In genomic region chr1:40164331-40164730, GRCm38 (mm10) we compare ENCODE assay signal across 35 mouse cellular contexts.
"Had no signal": no experiment of that assay in that cellular context is flagged by ENCODE, and none has a peak within 500 bp of the region (broad histone marks: within the 10 kb centered on the region; RNA-seq: fewer than 3 reads in every experiment).

No protein-coding gene starts in this region.

- H3K4me1 ChIP-seq: heart, embryonic 13.5 days; heart, embryonic 15.5 days; hindbrain, embryonic 10.5 days; hindbrain, embryonic 12.5 days; hindbrain, embryonic 13.5 days; hindbrain, embryonic 15.5 days; intestine, embryonic 15.5 days; kidney, embryonic 15.5 days had no signal

- ATAC-seq: hindbrain, embryonic 16.5 days; hindbrain, postnatal 0 days; inflammation-experienced regulatory T-cells, adult 6 months; intestine, embryonic 15.5 days; intestine, embryonic 16.5 days; intestine, postnatal 0 days had no signal

- H3K27ac ChIP-seq: heart, embryonic 10.5 days; heart, embryonic 13.5 days; heart, embryonic 15.5 days; hindbrain, embryonic 10.5 days; hindbrain, embryonic 12.5 days; hindbrain, embryonic 13.5 days; hindbrain, embryonic 14.5 days; hindbrain, embryonic 15.5 days; hindbrain, postnatal 0 days; intestine, embryonic 15.5 days; kidney, embryonic 15.5 days; kidney, postnatal 0 days; layer of hippocampus, adult 2 months had no signal

- H3K36me3 ChIP-seq: heart, embryonic 10.5 days; heart, embryonic 12.5 days; heart, embryonic 13.5 days; heart, embryonic 15.5 days; hindbrain, embryonic 10.5 days; hindbrain, embryonic 12.5 days; hindbrain, embryonic 13.5 days; hindbrain, embryonic 15.5 days; intestine, embryonic 15.5 days; kidney, embryonic 15.5 days had no signal

- H3K4me2 ChIP-seq: heart, embryonic 11.5 days; heart, embryonic 12.5 days; heart, embryonic 13.5 days; heart, embryonic 15.5 days; hindbrain, embryonic 12.5 days; hindbrain, embryonic 13.5 days; hindbrain, embryonic 14.5 days; hindbrain, embryonic 15.5 days; intestine, embryonic 15.5 days; kidney, embryonic 15.5 days had no signal

- H3K9me3 ChIP-seq: heart, embryonic 10.5 days; heart, embryonic 15.5 days; hindbrain, embryonic 10.5 days; hindbrain, embryonic 13.5 days; hindbrain, embryonic 15.5 days; intestine, embryonic 15.5 days had no signal

- H3K27me3 ChIP-seq: heart, embryonic 12.5 days; heart, embryonic 13.5 days; heart, embryonic 15.5 days; hindbrain, embryonic 12.5 days; hindbrain, embryonic 13.5 days; hindbrain, embryonic 15.5 days; intestine, embryonic 15.5 days; kidney, embryonic 15.5 days had no signal

- H3K9ac ChIP-seq: heart, embryonic 12.5 days; heart, embryonic 13.5 days; heart, embryonic 15.5 days; hindbrain, embryonic 12.5 days; hindbrain, embryonic 13.5 days; hindbrain, embryonic 14.5 days; hindbrain, embryonic 15.5 days; intestine, embryonic 15.5 days; kidney, embryonic 15.5 days had no signal

- DNase-seq: heart, postnatal 10 days; heart, postnatal 14 days; heart, postnatal 36 days; heart, postnatal 4 days; kidney, adult 11 months; kidney, adult 18-20 months; kidney, adult 2 months; kidney, adult 8-10 months; kidney, adult 9 months; kidney, postnatal 10 days; kidney, postnatal 14 days; kidney, postnatal 25 days; kidney, postnatal 36 days; kidney, postnatal 4 days; layer of hippocampus, adult 9-11 months; layer of hippocampus, postnatal 36 days had no signal

- H3K4me3 ChIP-seq: heart, embryonic 10.5 days; heart, embryonic 12.5 days; heart, embryonic 13.5 days; heart, embryonic 15.5 days; hindbrain, embryonic 10.5 days; hindbrain, embryonic 12.5 days; hindbrain, embryonic 13.5 days; hindbrain, embryonic 15.5 days; intestine, embryonic 15.5 days; kidney, embryonic 15.5 days; layer of hippocampus, adult 2 months had no signal
